Mouse (Mus musculus) erythroid progenitor cell, adult 5-6 weeks (primary cell): ENCODE measurements around the gene Cnga4. TPM values are rescaled to one million over a fixed set of nuclear protein-coding genes. Genes with fewer than 3 reads are reported as not detected.
"Not testable (repeated sequence)": the region's sequence is repeated elsewhere in the genome, so short reads cannot be mapped to it uniquely, and the experiment has no call there.

Experiments used
- ATAC-seq: replicated peaks from 2 replicates; pipeline ENCODE4 v1.8.0; 2016; ENCODE audit warnings: moderate number of reproducible peaks, mild to moderate bottlenecking, moderate TSS enrichment, inconsistent platforms; ENCODE audit not compliant: poor library complexity, low FRiP score, severe bottlenecking
- total RNA-seq, 2 experiments: library from RNA; stranded (forward) in 1 of 2; stranded (reverse) in 1 of 2; fragments of 150-400 nt in 1 of 2; fragments of 186-747, 209-891 nt in 1 of 2; gene quantifications; 2 replicates each; pipeline versions ENCODE4 v1.2.3 to v1.2.4; 2015 to 2017; ENCODE audit warnings: low replicate concordance in 2 of 2

Gene Cnga4
- total RNA-seq, 2 experiments from 2014 or later, result not detected

- peak; percentile 76 for ATAC-seq
These were observed 7.7 kb downstream of the Cnga4 start for GRCm38 (mm10) chr7:105411874-105412632.

- no peak for ATAC-seq
These were observed 10.0 kb downstream of the Cnga4 start for GRCm38 (mm10) chr7:105414385-105414784.

GRCm38 (mm10) chr7:105416529-105416928 is 12.2 kb downstream of the Cnga4 start:
- no peak for ATAC-seq

- ATAC-seq, result no peak
These were observed 13.7 kb downstream of the Cnga4 start for GRCm38 (mm10) chr7:105418106-105418505.

- ATAC-seq, result no peak
These were observed 16.5 kb downstream of the Cnga4 start for GRCm38 (mm10) chr7:105420903-105421302.

- no peak for ATAC-seq
These were observed 20.0 kb downstream of the Cnga4 start for GRCm38 (mm10) chr7:105424368-105424767.

- ATAC-seq, result no peak
These were observed 21.2 kb downstream of the Cnga4 start, which contains the start of gene Cckbr for GRCm38 (mm10) chr7:105425424-105426043. TSS of gene Cckbr (plus strand) at chr7:105425731.

GRCm38 (mm10) chr7:105426051-105426450 is 21.7 kb downstream of the Cnga4 start:
- no peak for ATAC-seq

- ATAC-seq, result no peak
These were observed 27.7 kb downstream of the Cnga4 start for GRCm38 (mm10) chr7:105432058-105432457.

- no peak for ATAC-seq
These were observed 29.5 kb downstream of the Cnga4 start for GRCm38 (mm10) chr7:105433859-105434258.

- ATAC-seq, result no peak
These were observed 30.4 kb downstream of the Cnga4 start for GRCm38 (mm10) chr7:105434798-105435197.

- no peak for ATAC-seq
These were observed 33.8 kb downstream of the Cnga4 start for GRCm38 (mm10) chr7:105437979-105438772.

GRCm38 (mm10) chr7:105441426-105441825 is 37.1 kb downstream of the Cnga4 start:
- ATAC-seq, result no peak

- no peak for ATAC-seq
These were observed 40.7 kb downstream of the Cnga4 start for GRCm38 (mm10) chr7:105445076-105445475.

- ATAC-seq, result not testable (repeated sequence)
These were observed 49.0 kb downstream of the Cnga4 start for GRCm38 (mm10) chr7:105453345-105453744.

Other genes with a start within 250 kb of the Cnga4 start
- not detected in 2 replicates for gene Olfr684, start 240.9 kb upstream of the Cnga4 start, total RNA-seq (2015; ENCODE audit: low replicate concordance)
- gene Olfr684, start 240.9 kb upstream of the Cnga4 start, total RNA-seq (2017; ENCODE audit: low replicate concordance), result not detected in 2 replicates
- not detected in 2 replicates for gene Olfr685, start 218.6 kb upstream of the Cnga4 start, total RNA-seq (2015; ENCODE audit: low replicate concordance)
- not detected in 2 replicates for gene Olfr685, start 218.6 kb upstream of the Cnga4 start, total RNA-seq (2017; ENCODE audit: low replicate concordance)
- not detected in 2 replicates for gene Olfr686, start 197.1 kb upstream of the Cnga4 start, total RNA-seq (2015; ENCODE audit: low replicate concordance)
- gene Olfr686, start 197.1 kb upstream of the Cnga4 start, total RNA-seq (2017; ENCODE audit: low replicate concordance), result not detected in 2 replicates
- gene Olfr688, start 116.5 kb upstream of the Cnga4 start, total RNA-seq (2015; ENCODE audit: low replicate concordance), result not detected in 2 replicates
- gene Olfr688, start 116.5 kb upstream of the Cnga4 start, total RNA-seq (2017; ENCODE audit: low replicate concordance), result not detected in 2 replicates
- not detected in 2 replicates for gene Olfr689, start 93.4 kb upstream of the Cnga4 start, total RNA-seq (2015; ENCODE audit: low replicate concordance)
- not detected in 2 replicates for gene Olfr689, start 93.4 kb upstream of the Cnga4 start, total RNA-seq (2017; ENCODE audit: low replicate concordance)
- not detected in 2 replicates for gene Olfr690, start 70.5 kb upstream of the Cnga4 start, total RNA-seq (2015; ENCODE audit: low replicate concordance)
- gene Olfr690, start 70.5 kb upstream of the Cnga4 start, total RNA-seq (2017; ENCODE audit: low replicate concordance), result not detected in 2 replicates
- gene Olfr691, start 62.3 kb upstream of the Cnga4 start, total RNA-seq (2015; ENCODE audit: low replicate concordance), result not detected in 2 replicates
- not detected in 2 replicates for gene Olfr691, start 62.3 kb upstream of the Cnga4 start, total RNA-seq (2017; ENCODE audit: low replicate concordance)
- gene Olfr692, start 36.3 kb upstream of the Cnga4 start, total RNA-seq (2015; ENCODE audit: low replicate concordance), result not detected in 2 replicates
- not detected in 2 replicates for gene Olfr692, start 36.3 kb upstream of the Cnga4 start, total RNA-seq (2017; ENCODE audit: low replicate concordance)
- gene Gm5901, start 29.5 kb upstream of the Cnga4 start, total RNA-seq (2015; ENCODE audit: low replicate concordance), result not detected in 2 replicates
- 7.6 TPM in 1 of 2 replicates, not detected in the other for gene Gm5901, start 29.5 kb upstream of the Cnga4 start, total RNA-seq (2017; ENCODE audit: low replicate concordance)
- 16.9 and 48.6 TPM in 2 replicates for gene Fam160a2, start 4.5 kb upstream of the Cnga4 start, total RNA-seq (2015; ENCODE audit: low replicate concordance)
- gene Fam160a2, start 4.5 kb upstream of the Cnga4 start, total RNA-seq (2017; ENCODE audit: low replicate concordance), result 3.0 and 9.2 TPM in 2 replicates
- not detected in 2 replicates for gene Cckbr, start 21.2 kb downstream of the Cnga4 start, total RNA-seq (2015; ENCODE audit: low replicate concordance)
- gene Cckbr, start 21.2 kb downstream of the Cnga4 start, total RNA-seq (2017; ENCODE audit: low replicate concordance), result not detected in 2 replicates
- not detected in 2 replicates for gene Cavin3, start 77.7 kb downstream of the Cnga4 start, total RNA-seq (2015; ENCODE audit: low replicate concordance)
- gene Cavin3, start 77.7 kb downstream of the Cnga4 start, total RNA-seq (2017; ENCODE audit: low replicate concordance), result not detected in 2 replicates
- 7.5 and 13.3 TPM in 2 replicates for gene Smpd1, start 149.8 kb downstream of the Cnga4 start, total RNA-seq (2015; ENCODE audit: low replicate concordance)
- 9.5 and 13.1 TPM in 2 replicates for gene Smpd1, start 149.8 kb downstream of the Cnga4 start, total RNA-seq (2017; ENCODE audit: low replicate concordance)
- gene Apbb1, start 177.1 kb downstream of the Cnga4 start, total RNA-seq (2015; ENCODE audit: low replicate concordance), result not detected in 2 replicates
- 7.3 TPM in 1 of 2 replicates, not detected in the other for gene Apbb1, start 177.1 kb downstream of the Cnga4 start, total RNA-seq (2017; ENCODE audit: low replicate concordance)
- not detected in 2 replicates for gene Hpx, start 195.6 kb downstream of the Cnga4 start, total RNA-seq (2015; ENCODE audit: low replicate concordance)
- not detected in 2 replicates for gene Hpx, start 195.6 kb downstream of the Cnga4 start, total RNA-seq (2017; ENCODE audit: low replicate concordance)
- gene Trim3, start 229.0 kb downstream of the Cnga4 start, total RNA-seq (2015; ENCODE audit: low replicate concordance), result 1.4 and 5.9 TPM in 2 replicates
- gene Trim3, start 229.0 kb downstream of the Cnga4 start, total RNA-seq (2017; ENCODE audit: low replicate concordance), result 1.4 TPM in 1 of 2 replicates, not detected in the other
- 20.2 and 20.5 TPM in 2 replicates for gene Timm10b, start 235.5 kb downstream of the Cnga4 start, total RNA-seq (2015; ENCODE audit: low replicate concordance)
- 19.7 and 27.1 TPM in 2 replicates for gene Timm10b, start 235.5 kb downstream of the Cnga4 start, total RNA-seq (2017; ENCODE audit: low replicate concordance)
- gene Arfip2, start 235.8 kb downstream of the Cnga4 start, total RNA-seq (2015; ENCODE audit: low replicate concordance), result 5.0 and 20.2 TPM in 2 replicates
- 5.9 TPM in 1 of 2 replicates, not detected in the other for gene Arfip2, start 235.8 kb downstream of the Cnga4 start, total RNA-seq (2017; ENCODE audit: low replicate concordance)
- gene Gm45799, start 236.0 kb downstream of the Cnga4 start, total RNA-seq (2015; ENCODE audit: low replicate concordance), result 1.8 TPM in 1 of 2 replicates, not detected in the other
- gene Gm45799, start 236.0 kb downstream of the Cnga4 start, total RNA-seq (2017; ENCODE audit: low replicate concordance), result 3.9 TPM in 1 of 2 replicates, not detected in the other
- not detected in 2 replicates for gene Dnhd1, start 246.3 kb downstream of the Cnga4 start, total RNA-seq (2015; ENCODE audit: low replicate concordance)
- gene Dnhd1, start 246.3 kb downstream of the Cnga4 start, total RNA-seq (2017; ENCODE audit: low replicate concordance), result 0.38 and 2.4 TPM in 2 replicates